Mouse (Mus musculus) kidney, embryonic 16.5 days (tissue): Measurements from ENCODE around the gene Gm9970. TPM values are rescaled to one million over a fixed set of nuclear protein-coding genes. Genes with fewer than 3 reads are reported as not detected.
A peak's percentile ranks its signal among the peaks of the same experiment; 100 is the strongest.

Experiments used
- ATAC-seq: fragments of 200-750 bp; cut with Nextera tagmentation; 2 replicates; pipeline ENCODE4 v1.8.0; 2017; ENCODE audit warnings: moderate TSS enrichment; ENCODE audit not compliant: low FRiP score, low TSS enrichment
- H3K27ac ChIP-seq: fragments of 300-500 bp; sonication (generic); 2 replicates; pipeline ENCODE4 v1.5.1; 2014; ENCODE audit warnings: low read length
- H3K27me3 ChIP-seq: fragments of 300-500 bp; sonication (generic); 2 replicates; pipeline ENCODE4 v1.6.1; 2014; ENCODE audit warnings: low read length, control low read depth, mixed read lengths; ENCODE audit not compliant: insufficient read depth
- H3K36me3 ChIP-seq: fragments of 300-500 bp; sonication (generic); 2 replicates; pipeline ENCODE4 v1.6.1; 2014; ENCODE audit warnings: low read length, control low read depth, mixed read lengths; ENCODE audit not compliant: insufficient read depth
- H3K4me1 ChIP-seq: fragments of 300-500 bp; sonication (generic); 2 replicates; pipeline ENCODE4 v1.6.1; 2014; ENCODE audit warnings: low read length, control low read depth, mixed read lengths; ENCODE audit not compliant: insufficient read depth
- H3K4me2 ChIP-seq: fragments of 300-500 bp; sonication (generic); replicated peaks from 2 replicates; pipeline ENCODE4 v1.6.1; 2014; ENCODE audit warnings: low read depth, low read length
- H3K4me3 ChIP-seq: fragments of 300-500 bp; sonication (generic); 2 replicates; pipeline ENCODE4 v1.5.1; 2014; ENCODE audit warnings: mild to moderate bottlenecking, low read length
- H3K9ac ChIP-seq: fragments of 300-500 bp; sonication (generic); replicated peaks from 2 replicates; pipeline ENCODE4 v1.6.1; 2014; ENCODE audit warnings: low read length
- H3K9me3 ChIP-seq: fragments of 300-500 bp; sonication (generic); 2 replicates; pipeline ENCODE4 v1.6.1; 2016; ENCODE audit warnings: low read length, control low read depth
- WGBS: fragments of 180-500 bp; shearing (Covaris S2); extraction: QIAGEN DNeasy Blood & Tissue Kit; methylation state at CpG from one replicate; pipeline ENCODE4 v1.1.7; 2014; 5-methylcytosine and 5-hydroxymethylcytosine counted together
- polyA plus RNA-seq: library from polyadenylated mRNA; unstranded; fragments of >200 nt; fragmentation: Nextera tagmentation; extraction: Ambion mirVana; gene quantifications from 2 replicates; pipeline ENCODE4 v1.2.1, GENCODE M21; 2015

The Gm9970 gene
- polyA plus RNA-seq, 1 experiment from 2014 or later = 0.52 TPM

DNA sequence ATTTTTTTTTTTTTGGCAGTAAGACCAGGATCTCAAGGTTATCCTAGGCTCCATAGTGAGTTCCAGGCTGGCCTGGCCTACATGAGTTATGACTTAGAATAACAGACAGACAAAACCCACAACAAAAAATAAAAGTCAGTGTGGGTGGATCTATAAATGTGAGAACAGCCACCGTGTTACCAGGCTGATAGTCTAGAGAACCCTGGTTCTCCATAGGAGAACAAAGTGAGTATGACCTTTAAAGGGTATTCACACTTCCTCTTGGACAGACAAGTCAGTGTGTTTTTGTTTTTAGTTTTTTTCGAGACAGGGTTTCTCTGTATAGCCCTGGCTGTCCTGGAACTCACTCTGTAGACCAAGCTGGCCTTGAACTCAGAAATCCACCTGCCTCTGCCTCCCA, 14.9 kb upstream of the Gm9970 start:
- Histone ChIP-seq H3K9me3 (no peaks in the 10 kb centered on the region), H3K4me2 (no peak overlapping the region), H3K27me3 (no peaks in the 10 kb centered on the region), H3K27ac (no peak overlapping the region), H3K4me3 (no peak overlapping the region), H3K9ac (no peak overlapping the region), H3K36me3 (peaks cover 29% of the 10 kb centered on the region), H3K4me1 (0 out of 2 replicates have a peak, but pooled peaks cover 4% of the 10 kb centered on the region)
- 81% methylated on average over 2 of the region's 2 CpGs for WGBS
- ATAC-seq = no peak

GRCm38 (mm10) chr5:31255381-31255780, 14.3 kb upstream of the Gm9970 start:
- Histone ChIP-seq H3K4me3 (no peak overlapping the region), H3K36me3 (peaks cover 35% of the 10 kb centered on the region), H3K27me3 (no peaks in the 10 kb centered on the region), H3K27ac (no peak overlapping the region), H3K9me3 (no peaks in the 10 kb centered on the region), H3K4me1 (0 out of 2 replicates have a peak, but pooled peaks cover 4% of the 10 kb centered on the region), H3K4me2 (no peak overlapping the region), H3K9ac (no peak overlapping the region)
- WGBS = 85% methylated on average over 2 of the region's 2 CpGs
- ATAC-seq = no peak

DNA sequence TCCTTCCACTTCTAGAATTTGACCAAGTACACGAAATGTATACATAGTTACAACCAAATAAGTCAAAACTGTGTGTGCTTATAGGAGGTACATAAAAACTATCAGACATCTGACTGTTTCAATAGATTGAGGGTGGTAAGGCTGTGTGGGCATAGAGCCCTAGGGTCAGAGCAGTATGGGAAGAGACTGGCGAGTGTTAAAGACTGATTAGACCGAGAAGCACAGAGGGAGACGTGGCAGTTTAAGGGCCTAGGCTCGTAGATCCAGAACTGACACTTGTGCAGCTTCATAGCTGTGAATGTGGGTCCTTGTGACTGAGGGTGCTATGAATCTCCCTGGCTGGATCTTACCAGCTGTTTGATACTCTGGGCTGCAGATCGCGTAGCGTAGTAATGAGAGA, 13.9 kb upstream of the Gm9970 start:
- Histone ChIP-seq H3K4me3 (no peak overlapping the region), H3K36me3 (peaks cover 40% of the 10 kb centered on the region), H3K27ac (peak overlapping the region; percentile 34; the same call in 1 of the 2 replicates), H3K27me3 (no peaks in the 10 kb centered on the region), H3K9ac (no peak overlapping the region; the same call in 1 of the 2 replicates), H3K9me3 (no peaks in the 10 kb centered on the region), H3K4me1 (0 out of 2 replicates have a peak, but pooled peaks cover 4% of the 10 kb centered on the region), H3K4me2 (no peak overlapping the region)
- 85% methylated on average over 8 of the region's 8 CpGs for WGBS
- ATAC-seq = no peak

GRCm38 (mm10) chr5:31254452-31254851, 13.4 kb upstream of the Gm9970 start:
- no peak overlapping the region for H3K4me3 ChIP-seq
- peak overlapping the region; percentile 34; the same call in 1 of the 2 replicates for H3K27ac ChIP-seq
- WGBS = 70% methylated on average over 7 of the region's 7 CpGs
- no peaks in the 10 kb centered on the region for H3K27me3 ChIP-seq
- peaks cover 44% of the 10 kb centered on the region for H3K36me3 ChIP-seq
- no peak for ATAC-seq
- no peak overlapping the region for H3K9ac ChIP-seq
- H3K9me3 ChIP-seq = no peaks in the 10 kb centered on the region
- 0 out of 2 replicates have a peak, but pooled peaks cover 4% of the 10 kb centered on the region for H3K4me1 ChIP-seq
- H3K4me2 ChIP-seq = no peak overlapping the region

DNA sequence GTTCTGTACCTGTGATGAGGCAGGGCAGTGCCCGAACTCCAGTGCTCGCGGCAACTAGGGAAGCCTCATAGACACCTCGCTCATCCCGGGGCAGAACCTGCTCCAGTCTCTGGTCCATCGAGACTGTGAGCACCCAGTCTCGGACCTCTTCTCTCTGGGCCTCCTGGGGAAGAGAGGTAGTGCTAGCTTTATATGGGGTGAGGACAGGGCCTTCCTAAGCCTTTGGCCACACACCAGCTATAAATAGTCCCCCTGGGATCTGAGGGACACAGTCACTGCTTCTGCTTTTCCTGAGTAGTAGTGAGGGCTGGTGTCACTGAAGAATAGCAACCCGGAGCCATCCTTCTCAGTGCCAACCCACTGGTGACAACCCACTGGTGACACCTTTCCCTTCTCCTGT, 12.8 kb upstream of the Gm9970 start:
- ATAC-seq = no peak
- no peaks in the 10 kb centered on the region for H3K27me3 ChIP-seq
- 0 out of 2 replicates have a peak, but pooled peaks cover 4% of the 10 kb centered on the region for H3K4me1 ChIP-seq
- no peak overlapping the region for H3K9ac ChIP-seq
- no peak overlapping the region for H3K27ac ChIP-seq
- H3K36me3 ChIP-seq = peaks cover 46% of the 10 kb centered on the region
- no peaks in the 10 kb centered on the region for H3K9me3 ChIP-seq
- WGBS = 93% methylated on average over 8 of the region's 8 CpGs
- H3K4me3 ChIP-seq = no peak overlapping the region
- H3K4me2 ChIP-seq = no peak overlapping the region

GRCm38 (mm10) chr5:31252795-31253545, 11.9 kb upstream of the Gm9970 start:
- 81% methylated on average over 16 of the region's 16 CpGs for WGBS

GRCm38 (mm10) chr5:31252151-31252550, 11.1 kb upstream of the Gm9970 start:
- no peak; the same call in 1 of the 2 replicates for ATAC-seq
- H3K9ac ChIP-seq = peak overlapping the region; percentile 70
- H3K9me3 ChIP-seq = no peaks in the 10 kb centered on the region
- peak overlapping the region; percentile 50 for H3K4me3 ChIP-seq
- H3K4me1 ChIP-seq = 0 out of 2 replicates have a peak, but pooled peaks cover 4% of the 10 kb centered on the region
- H3K27ac ChIP-seq = 0 out of 2 replicates have a peak overlapping the region, but pooled peaks have one; percentile 68
- H3K4me2 ChIP-seq = peak overlapping the region; percentile 64
- H3K36me3 ChIP-seq = peaks cover 52% of the 10 kb centered on the region
- no peaks in the 10 kb centered on the region for H3K27me3 ChIP-seq
- 52% methylated on average over 10 of the region's 10 CpGs for WGBS

More at GRCm38 (mm10) chr5:31252795-31253545, 11.9 kb upstream of the Gm9970 start:
- no peak for ATAC-seq
- Histone ChIP-seq H3K9ac (no peak overlapping the region), H3K9me3 (no peaks in the 10 kb centered on the region), H3K4me3 (no peak overlapping the region), H3K36me3 (peaks cover 51% of the 10 kb centered on the region), H3K27ac (no peak overlapping the region), H3K4me2 (no peak overlapping the region), H3K27me3 (no peaks in the 10 kb centered on the region), H3K4me1 (0 out of 2 replicates have a peak, but pooled peaks cover 4% of the 10 kb centered on the region)

DNA sequence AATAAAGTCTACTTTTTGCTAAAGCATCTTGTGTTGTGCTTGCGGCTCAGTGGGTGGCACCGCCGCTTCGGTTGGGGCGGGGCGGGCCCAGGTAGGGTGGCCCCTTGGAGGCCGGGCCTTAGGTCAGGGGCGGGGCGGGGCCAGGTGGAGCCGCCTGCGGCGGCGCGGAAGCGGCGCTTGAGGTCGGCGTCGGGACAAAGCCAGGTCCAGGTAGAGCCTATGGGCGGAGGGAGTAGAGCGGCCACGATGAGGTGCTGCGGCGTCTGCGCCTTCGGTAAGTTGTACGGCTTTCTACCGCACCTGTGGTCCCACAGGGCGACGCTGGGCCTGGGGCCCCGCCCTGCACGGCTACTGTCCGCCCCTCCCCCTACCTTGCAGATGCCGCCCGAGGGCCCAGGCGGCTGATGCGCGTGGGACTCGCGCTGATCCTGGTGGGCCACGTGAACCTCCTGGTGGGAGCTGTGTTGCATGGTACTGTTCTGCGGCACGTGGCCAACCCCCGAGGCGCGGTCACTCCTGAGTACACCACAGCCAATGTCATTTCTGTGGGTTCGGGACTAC, 10.6 kb upstream of the Gm9970 start, which contains the start of gene Krtcap3:
Gene Krtcap3 (plus strand): TSS at position 151 of the 561 bp plus-strand sequence.
- Histone ChIP-seq H3K9ac (peak within 1 kb of the TSS; percentile 70), H3K4me3 (peak within 1 kb of the TSS; percentile 50), H3K27ac (peak within 1 kb of the TSS; percentile 68; the same call in 1 of the 2 replicates), H3K4me1 (0 out of 2 replicates have a peak, but pooled peaks cover 4% of the 10 kb centered on the region), H3K27me3 (no peaks in the 10 kb centered on the region), H3K4me2 (peak within 1 kb of the TSS; percentile 64), H3K36me3 (peaks cover 55% of the 10 kb centered on the region), H3K9me3 (no peaks in the 10 kb centered on the region)
- peak; percentile 88 for ATAC-seq
- 16% methylated on average over 47 of the region's 47 CpGs for WGBS

DNA sequence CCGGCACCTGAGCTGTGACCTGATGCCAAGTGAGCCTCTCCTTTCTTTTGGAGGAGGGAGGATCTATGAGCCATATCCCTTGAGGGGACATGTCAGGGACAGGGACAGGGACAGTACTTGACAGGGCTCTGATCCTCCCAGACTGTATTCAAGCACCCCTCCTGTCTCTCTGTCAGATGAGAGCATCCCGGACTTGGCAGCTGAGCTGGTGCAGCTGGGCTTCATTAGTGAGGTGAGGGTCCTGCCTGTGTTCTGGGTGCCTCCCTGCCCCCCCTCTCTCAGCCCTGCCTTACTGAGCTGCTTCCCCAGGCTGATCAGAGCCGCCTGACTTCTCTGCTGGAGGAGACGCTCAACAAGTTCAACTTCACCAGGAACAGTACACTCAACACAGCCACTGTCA, 9.7 kb upstream of the Gm9970 start:
- peak; percentile 7 for ATAC-seq
- WGBS = 47% methylated on average over 4 of the region's 4 CpGs

More for the DNA sequence above, 9.7 kb upstream of the Gm9970 start:
- no peaks in the 10 kb centered on the region for H3K27me3 ChIP-seq
- no peaks in the 10 kb centered on the region for H3K9me3 ChIP-seq
- peaks cover 58% of the 10 kb centered on the region for H3K36me3 ChIP-seq
- H3K4me1 ChIP-seq = 0 out of 2 replicates have a peak, but pooled peaks cover 4% of the 10 kb centered on the region
- no peak overlapping the region for H3K9ac ChIP-seq
- no peak overlapping the region for H3K4me2 ChIP-seq
- H3K4me3 ChIP-seq = no peak overlapping the region
- no peak overlapping the region for H3K27ac ChIP-seq
